Comparison of ENCODE assay signal across 14 mouse cellular contexts in genomic region chr6:126384210-126385012, GRCm38 (mm10).
A peak's percentile ranks its signal among the peaks of the same experiment; 100 is the strongest.
DNase-seq lines count a peak whose midpoint lies in the region; ATAC-seq lines count a peak whose summit lies in the region.
"Had no signal": no experiment of that assay in that cellular context is flagged by ENCODE, and none has a peak within 500 bp of the region (broad histone marks: within the 10 kb centered on the region; RNA-seq: fewer than 3 reads in every experiment).

No protein-coding gene starts in this region.

- H3K4me3 ChIP-seq in liver, embryonic 11.5 days (ENCODE audit: low read depth, low read length): no peak overlapping the region
- H3K4me3 ChIP-seq: forebrain, embryonic 12.5 days; heart, adult 2 months; liver, embryonic 15.5 days had no signal

- H3K27ac ChIP-seq in liver, embryonic 11.5 days (ENCODE audit: low read depth, low read length): no peak overlapping the region
- H3K27ac ChIP-seq: forebrain, embryonic 12.5 days; heart, adult 2 months; liver, embryonic 15.5 days had no signal

- H3K27me3 ChIP-seq in liver, embryonic 11.5 days (replicated peaks; ENCODE audit: control insufficient read depth, insufficient read depth, low read length): no peaks in the 10 kb centered on the region
- H3K27me3 ChIP-seq: forebrain, embryonic 12.5 days; liver, embryonic 15.5 days had no signal

- H3K4me1 ChIP-seq in liver, embryonic 11.5 days (replicated peaks; ENCODE audit: control insufficient read depth, insufficient read depth, low read length): no peaks in the 10 kb centered on the region
- H3K4me1 ChIP-seq: forebrain, embryonic 12.5 days; liver, embryonic 15.5 days had no signal

- ATAC-seq in liver, embryonic 11.5 days (replicated peaks; ENCODE audit: low FRiP score): no peak
- ATAC-seq: inflammation-experienced regulatory T-cells, adult 6 months had no signal

- H3K4me2 ChIP-seq in liver, embryonic 11.5 days: no peak overlapping the region
- H3K4me2 ChIP-seq: forebrain, embryonic 12.5 days; liver, embryonic 15.5 days; midbrain, embryonic 11.5 days had no signal

- no peaks in the 10 kb centered on the region for H3K36me3 ChIP-seq in liver, embryonic 11.5 days (ENCODE audit: control insufficient read depth, insufficient read depth, low read length)
- H3K36me3 ChIP-seq: forebrain, embryonic 12.5 days; liver, embryonic 15.5 days had no signal

- peak; percentile 30 for DNase-seq in adrenal gland, adult 2 months
- no peak for DNase-seq in adrenal gland, adult 18-20 months (ENCODE audit: low spot score in 2 of 2)
- peak; percentile 15 for DNase-seq in gastrocnemius, adult 18-20 months (ENCODE audit: low spot score)
- no peak for DNase-seq in gastrocnemius, postnatal 25 days
- peak; percentile 59 for DNase-seq in 3T3-L1 (ENCODE audit: low read depth, low spot score)
- peak; percentile 57 for DNase-seq in fibroblast of lung, adult 2 months (ENCODE audit: low read depth)
- no peak for DNase-seq in layer of hippocampus, adult 9-11 months
- no peak for DNase-seq in liver, embryonic 11.5 days (ENCODE audit: low spot score)
- DNase-seq: heart, adult 2 months; heart, postnatal 36 days had no signal

- no peaks in the 10 kb centered on the region for H3K9me3 ChIP-seq in liver, embryonic 11.5 days (ENCODE audit: control insufficient read depth, low read length)
- H3K9me3 ChIP-seq: forebrain, embryonic 12.5 days; liver, embryonic 15.5 days had no signal

- no peak overlapping the region for H3K9ac ChIP-seq in liver, embryonic 11.5 days (ENCODE audit: low read depth, low read length)
- H3K9ac ChIP-seq: forebrain, embryonic 12.5 days; liver, embryonic 15.5 days had no signal

- WGBS in liver, embryonic 11.5 days: 56% methylated on average over 9 of the region's 9 CpGs

Comparison
In these comparisons a context has a peak if more than half of its experiments do, and no peak if none do; other contexts are left out.
1. DNase-seq: peak in adrenal gland, adult 2 months (single experiment), gastrocnemius, adult 18-20 months (single experiment), 3T3-L1 (single experiment) and fibroblast of lung, adult 2 months (single experiment); none in adrenal gland, adult 18-20 months (0 of 2), gastrocnemius, postnatal 25 days (single experiment), layer of hippocampus, adult 9-11 months (single experiment) and liver, embryonic 11.5 days (single experiment).